Comparison of ENCODE assay signal across 14 mouse cellular contexts in the genomic region with DNA sequence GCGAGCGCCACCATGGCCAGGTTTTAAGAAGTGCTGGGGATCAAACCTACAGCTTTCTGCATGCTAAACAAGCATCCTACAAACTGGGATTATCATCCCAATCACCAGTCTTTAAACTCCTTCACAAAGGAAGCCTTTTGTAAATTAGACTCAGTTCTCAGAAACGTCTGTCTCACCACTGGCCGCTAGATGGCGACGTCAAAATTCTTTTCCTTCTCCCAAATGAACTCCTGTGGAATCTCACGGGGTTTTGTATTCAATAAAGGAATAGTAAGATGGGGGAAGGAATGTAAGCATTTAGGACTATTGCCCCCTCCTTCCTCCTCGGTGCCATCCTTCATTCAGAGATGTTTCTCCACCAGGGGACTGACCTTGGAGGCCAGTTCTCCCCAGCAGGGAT. TPM values are rescaled to one million over a fixed set of nuclear protein-coding genes. Genes with fewer than 3 reads are reported as not detected.
A peak's percentile ranks its signal among the peaks of the same experiment; 100 is the strongest.
DNase-seq lines count a peak whose midpoint lies in the region; ATAC-seq and TF ChIP-seq lines count a peak whose summit lies in the region.
"Not testable (repeated sequence)": the region's sequence is repeated elsewhere in the genome, so short reads cannot be mapped to it uniquely, and the experiment has no call there.
"Had no signal": no experiment of that assay in that cellular context is flagged by ENCODE, and none has a peak within 500 bp of the region (broad histone marks: within the 10 kb centered on the region; RNA-seq: fewer than 3 reads in every experiment).

No protein-coding gene starts in this region.

- not testable (repeated sequence) for TF ChIP-seq EP300 in MEL (IDR thresholded peaks at IDR 0.05; ENCODE audit: low read depth in 1 of 2, low read length in 2 of 2); liver, embryonic 14.5 days (IDR thresholded peaks at IDR 0.05; ENCODE audit: low read depth)

- not testable (repeated sequence) for H3K36me3 ChIP-seq in MEL (ENCODE audit: control insufficient read depth in 1 of 2, insufficient read depth in 2 of 2, low read length in 2 of 2); forebrain, embryonic 14.5 days (ENCODE audit: control insufficient read depth, insufficient read depth, low read length); hindbrain, embryonic 14.5 days (replicated peaks; ENCODE audit: control insufficient read depth, insufficient read depth); liver, embryonic 14.5 days (replicated peaks; ENCODE audit: control insufficient read depth, insufficient read depth, low read depth)

- not testable (repeated sequence) for H3K9ac ChIP-seq in MEL (ENCODE audit: control insufficient read depth, low read depth, low read length, poor library complexity, severe bottlenecking); forebrain, embryonic 14.5 days (ENCODE audit: low read length); hindbrain, embryonic 14.5 days; liver, embryonic 14.5 days (replicated peaks)

- DNase-seq in MEL (ENCODE audit: low read depth, low spot score); liver, embryonic 14.5 days (ENCODE audit: low read depth in 3 of 3, low spot score in 3 of 3): not testable (repeated sequence)
- DNase-seq in cerebellum, adult 2 months: peak; percentile 38 to 60
- peak; percentile 66 for DNase-seq in forebrain, embryonic 14.5 days (ENCODE audit: low spot score)
- DNase-seq in hindbrain, embryonic 14.5 days (ENCODE audit: low spot score): peak; percentile 55
- DNase-seq in layer of hippocampus, adult 2 months (ENCODE audit: low spot score in 2 of 2): peak; percentile 61 to 73
- DNase-seq in ovary, postnatal 36 days (ENCODE audit: low spot score): peak; percentile 41
- peak; percentile 48 for DNase-seq in thymus, postnatal 4 days

- TF ChIP-seq CTCF in MEL (IDR thresholded peaks at IDR 0.05 in 2 of 3, conservative IDR thresholded peaks at IDR 0.05 in 1 of 3; ENCODE audit: control insufficient read depth in 1 of 3, insufficient read depth in 1 of 3, low read depth in 2 of 3, low read length in 3 of 3, poor library complexity in 1 of 3, severe bottlenecking in 1 of 3): peak in 2 of 3 experiments; percentile 40 to 50; a peak in 4 of 6 replicates
- TF ChIP-seq CTCF in cerebellum, adult 2 months (IDR thresholded peaks at IDR 0.05; ENCODE audit: borderline replicate concordance, insufficient read depth, low read depth, low read length): peak; percentile 27; the same call in 1 of the 2 replicates
- peak; percentile 79 for TF ChIP-seq CTCF in layer of hippocampus, adult 2 months (conservative IDR thresholded peaks at IDR 0.05)
- TF ChIP-seq CTCF in liver, embryonic 14.5 days (IDR thresholded peaks at IDR 0.05; ENCODE audit: low read depth): peak; percentile 25; the same call in 1 of the 2 replicates

- peak; percentile 24 for TF ChIP-seq RAD21 in MEL (IDR thresholded peaks at IDR 0.05; ENCODE audit: low read depth, low read length)

- not testable (repeated sequence) for H3K4me1 ChIP-seq in MEL (ENCODE audit: control insufficient read depth in 1 of 2, insufficient read depth in 2 of 2, low read length in 2 of 2); cerebellum, adult 2 months (ENCODE audit: control insufficient read depth, insufficient read depth, low read length); forebrain, embryonic 14.5 days (ENCODE audit: control insufficient read depth, insufficient read depth, low read length); hindbrain, embryonic 14.5 days (replicated peaks; ENCODE audit: control insufficient read depth, insufficient read depth, low read length); liver, embryonic 14.5 days (replicated peaks; ENCODE audit: control insufficient read depth in 2 of 2, insufficient read depth in 2 of 2, low read length in 1 of 2)

- H3K4me3 ChIP-seq in MEL (ENCODE audit: control insufficient read depth in 1 of 2, insufficient read depth in 1 of 2, low read depth in 2 of 2, low read length in 2 of 2): peak overlapping the region in 1 of 2 experiments; percentile 35; a peak in 2 of 4 replicates
- H3K4me3 ChIP-seq in cerebellum, adult 2 months (replicated peaks; ENCODE audit: insufficient read depth, low read depth, low read length); forebrain, embryonic 14.5 days (ENCODE audit: low read depth, low read length); hindbrain, embryonic 14.5 days (replicated peaks; ENCODE audit: low read length); layer of hippocampus, adult 2 months; liver, embryonic 14.5 days (ENCODE audit: insufficient read depth in 1 of 2, low read depth in 2 of 2, low read length in 2 of 2): not testable (repeated sequence)

- H3K27me3 ChIP-seq in MEL (ENCODE audit: control insufficient read depth in 1 of 2, insufficient read depth in 2 of 2, low read length in 2 of 2); cerebellum, adult 2 months (ENCODE audit: control insufficient read depth, insufficient read depth, low read length); forebrain, embryonic 14.5 days (replicated peaks; ENCODE audit: control insufficient read depth, insufficient read depth, low read length); hindbrain, embryonic 14.5 days (ENCODE audit: control insufficient read depth, insufficient read depth, low read length); liver, embryonic 14.5 days (ENCODE audit: control insufficient read depth, insufficient read depth, low read length): not testable (repeated sequence)

- not testable (repeated sequence) for H3K4me2 ChIP-seq in forebrain, embryonic 14.5 days (ENCODE audit: low read length); hindbrain, embryonic 14.5 days (replicated peaks); liver, embryonic 14.5 days (ENCODE audit: low read depth)

- H3K27ac ChIP-seq in MEL (ENCODE audit: control insufficient read depth, low read depth, low read length); cerebellum, adult 2 months (ENCODE audit: insufficient read depth, low read length); forebrain, embryonic 14.5 days (ENCODE audit: low read depth, low read length); hindbrain, embryonic 14.5 days; layer of hippocampus, adult 2 months; liver, embryonic 14.5 days: not testable (repeated sequence)

- H3K79me2 ChIP-seq in MEL (ENCODE audit: control insufficient read depth, insufficient read depth, low read length, poor library complexity): not testable (repeated sequence)

- not testable (repeated sequence) for ATAC-seq in forebrain, embryonic 14.5 days; hindbrain, embryonic 14.5 days (ENCODE audit: low FRiP score); liver, embryonic 14.5 days (ENCODE audit: insufficient read depth)

- 12% methylated on average over 8 of the region's 8 CpGs for WGBS in cerebellum, adult 2 months
- WGBS in forebrain, embryonic 14.5 days: 9% methylated on average over 8 of the region's 8 CpGs
- 9% methylated on average over 8 of the region's 8 CpGs for WGBS in hindbrain, embryonic 14.5 days
- 6% methylated on average over 8 of the region's 8 CpGs for WGBS in liver, embryonic 14.5 days (ENCODE audit: insufficient replicate concordance)

- TF ChIP-seq POLR2A in MEL (IDR thresholded peaks at IDR 0.05; ENCODE audit: control insufficient read depth in 1 of 2, insufficient read depth in 1 of 2, low read depth in 1 of 2, low read length in 2 of 2, poor library complexity in 1 of 2); cerebellum, adult 2 months (IDR thresholded peaks at IDR 0.05; ENCODE audit: borderline replicate concordance, insufficient read depth, low read length): not testable (repeated sequence)

- H3K9me3 ChIP-seq in MEL (replicated peaks; ENCODE audit: insufficient read depth, low read length); forebrain, embryonic 14.5 days (replicated peaks; ENCODE audit: control insufficient read depth, low read length); hindbrain, embryonic 14.5 days (ENCODE audit: control insufficient read depth, low read length); liver, embryonic 14.5 days (ENCODE audit: control insufficient read depth, low read length): not testable (repeated sequence)

TF ChIP-seq in MEL, 35 proteins besides CTCF, POLR2A, EP300 and RAD21:
- 0 out of 2 replicates have a peak, but pooled peaks have one; percentile 18 for TF ChIP-seq SMC3 (IDR thresholded peaks at IDR 0.05; ENCODE audit: low read depth, low read length)

RNA-seq across cellular contexts. Expression of gene Gm7697, which starts 26.8 kb away (rescaled TPM):
- not detected in 2 replicates for total RNA-seq in MEL (2012; rRNA removed)
- not detected for polyA plus RNA-seq in MEL (2012; ENCODE audit: insufficient read depth in 1 of 2, insufficient read length in 2 of 2, low read depth in 1 of 2, low replicate concordance in 2 of 2, missing spikeins in 1 of 2)
- polyA plus RNA-seq in cerebellum, adult 2 months (2012; rRNA removed): 0.14 TPM in 1 of 2 replicates, not detected in the other
- polyA plus RNA-seq in forebrain, embryonic 14.5 days (2014; fragmentation: Nextera tagmentation; extraction: Ambion mirVana): not detected in 2 replicates
- not detected in 2 replicates for polyA plus RNA-seq in hindbrain, embryonic 14.5 days (2014; fragmentation: Nextera tagmentation; extraction: Ambion mirVana)
- not detected for total RNA-seq in layer of hippocampus, adult 2 months (2021)
- not detected in 2 replicates for polyA plus RNA-seq in liver, embryonic 14.5 days (2012; rRNA removed)
- not detected in 2 replicates for polyA plus RNA-seq in liver, embryonic 14.5 days (2014; fragmentation: Nextera tagmentation; extraction: Ambion mirVana)
- total RNA-seq: monocyte, adult 5-6 weeks had no signal
- polyA plus RNA-seq: forebrain, embryonic 13.5 days; heart, embryonic 10.5 days; kidney, embryonic 15.5 days; liver, embryonic 15.5 days; small intestine, adult 2 months had no signal

Comparison
In these comparisons a context has a peak if more than half of its experiments do, and no peak if none do; other contexts are left out.
1. CTCF ChIP-seq: peak in every context shown above with its lines; median percentile 79 in layer of hippocampus, adult 2 months; 45 in MEL; 27 in cerebellum, adult 2 months; 25 in liver, embryonic 14.5 days.